Mouse (Mus musculus): ENCODE data around the gene Hsbp1.
"Not testable (repeated sequence)": the region's sequence is repeated elsewhere in the genome, so short reads cannot be mapped to it uniquely, and the experiment has no call there.

DNA sequence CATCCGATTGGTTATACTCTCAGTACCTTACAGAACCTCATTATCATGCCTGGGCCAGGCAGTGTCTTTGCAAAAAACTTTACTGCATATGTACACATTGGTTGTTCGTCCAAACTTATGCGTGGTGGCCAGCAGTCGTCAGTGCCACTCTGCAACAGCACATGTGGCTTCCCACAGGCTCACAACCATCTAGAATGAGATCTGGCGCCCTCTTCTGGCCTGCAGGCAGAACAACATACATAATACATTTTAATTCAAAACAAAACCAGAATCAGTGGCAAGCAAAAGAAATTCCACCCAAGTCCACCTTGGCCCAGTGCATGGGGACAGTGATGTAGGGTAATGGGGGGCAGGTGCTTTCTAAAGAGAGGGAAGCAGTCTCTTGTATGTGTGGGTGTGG is 12.3 kb downstream of the Hsbp1 start:
- not testable (repeated sequence) for TF ChIP-seq CTCF (IDR thresholded peaks at IDR 0.05; ENCODE audit: borderline replicate concordance, control insufficient read depth, extremely low read depth, insufficient read depth, low read length, poor library complexity); POLR2A (IDR thresholded peaks at IDR 0.05; ENCODE audit: control insufficient read depth, extremely low read depth, insufficient read depth, low read length, poor library complexity)
